Mouse (Mus musculus) liver, embryonic 15.5 days (tissue): ENCODE measurements at regions not wholly inside any gene's neighbourhood (a gene's known extent, or its start where the extent isn't known, plus 50 kb on each side); places are given as distances from the start of the nearest gene placed in this dataset.

ENCODE experiments used
- ATAC-seq: fragments of 200-750 bp; cut with Nextera tagmentation; 2 replicates; pipeline ENCODE4 v1.8.0; 2017; ENCODE audit warnings: moderate number of reproducible peaks, mild to moderate bottlenecking, moderate library complexity; ENCODE audit not compliant: insufficient read depth
- H3K27ac ChIP-seq: fragments of 300-500 bp; sonication (generic); replicated peaks from 2 replicates; pipeline ENCODE4 v1.5.1; 2015; ENCODE audit warnings: mild to moderate bottlenecking, inconsistent platforms
- H3K27me3 ChIP-seq: fragments of 300-500 bp; sonication (generic); 2 replicates; pipeline ENCODE4 v1.6.1; 2015; ENCODE audit warnings: mild to moderate bottlenecking, inconsistent platforms
- H3K36me3 ChIP-seq: fragments of 300-500 bp; sonication (generic); replicated peaks from 2 replicates; pipeline ENCODE4 v1.6.1; 2015; ENCODE audit warnings: moderate library complexity, mild to moderate bottlenecking, inconsistent platforms
- H3K4me1 ChIP-seq: fragments of 300-500 bp; sonication (generic); replicated peaks from 2 replicates; pipeline ENCODE4 v1.6.1; 2015; ENCODE audit warnings: inconsistent platforms
- H3K4me2 ChIP-seq: fragments of 300-500 bp; sonication (generic); 2 replicates; pipeline ENCODE4 v1.6.1; 2015; ENCODE audit warnings: moderate library complexity, mild to moderate bottlenecking, inconsistent platforms
- H3K4me3 ChIP-seq: fragments of 300-500 bp; sonication (generic); replicated peaks from 2 replicates; pipeline ENCODE4 v1.5.1; 2015; ENCODE audit warnings: mild to moderate bottlenecking, inconsistent platforms
- H3K9ac ChIP-seq: fragments of 300-500 bp; sonication (generic); 2 replicates; pipeline ENCODE4 v1.6.1; 2015; ENCODE audit warnings: moderate library complexity, mild to moderate bottlenecking, inconsistent platforms
- H3K9me3 ChIP-seq: fragments of 300-500 bp; sonication (generic); replicated peaks from 2 replicates; pipeline ENCODE4 v1.6.1; 2016; ENCODE audit warnings: inconsistent platforms
- WGBS: fragments of 180-500 bp; shearing (Covaris S2); methylation state at CpG from one replicate; pipeline ENCODE4 v1.1.7; 2015; ENCODE audit warnings: mixed read lengths; ENCODE audit not compliant: insufficient replicate concordance; 5-methylcytosine and 5-hydroxymethylcytosine counted together

GRCm38 (mm10) chr16:55540336-55541015, 242.7 kb upstream of the Zpld1 start:
- no peak for ATAC-seq
- Histone ChIP-seq H3K27me3 (no peaks in the 10 kb centered on the region), H3K4me1 (no peaks in the 10 kb centered on the region), H3K36me3 (no peaks in the 10 kb centered on the region), H3K4me2 (no peak overlapping the region), H3K9ac (no peak overlapping the region), H3K4me3 (no peak overlapping the region), H3K9me3 (no peaks in the 10 kb centered on the region), H3K27ac (no peak overlapping the region)
- 56% methylated on average over 3 of the region's 3 CpGs for WGBS

GRCm38 (mm10) chr16:55539179-55539578, 241.4 kb upstream of the Zpld1 start:
- 53% methylated on average over 1 of the region's 1 CpGs for WGBS
- no peak overlapping the region for H3K4me2 ChIP-seq
- no peaks in the 10 kb centered on the region for H3K4me1 ChIP-seq
- H3K9ac ChIP-seq = no peak overlapping the region
- H3K36me3 ChIP-seq = no peaks in the 10 kb centered on the region
- no peaks in the 10 kb centered on the region for H3K27me3 ChIP-seq
- H3K4me3 ChIP-seq = no peak overlapping the region
- H3K9me3 ChIP-seq = no peaks in the 10 kb centered on the region
- no peak for ATAC-seq
- H3K27ac ChIP-seq = no peak overlapping the region

GRCm38 (mm10) chr16:55537548-55537947, 239.8 kb upstream of the Zpld1 start:
- no peaks in the 10 kb centered on the region for H3K27me3 ChIP-seq
- H3K9me3 ChIP-seq = no peaks in the 10 kb centered on the region
- H3K4me2 ChIP-seq = no peak overlapping the region
- 69% methylated on average over 5 of the region's 5 CpGs for WGBS
- H3K4me1 ChIP-seq = no peaks in the 10 kb centered on the region
- H3K9ac ChIP-seq = no peak overlapping the region
- no peaks in the 10 kb centered on the region for H3K36me3 ChIP-seq
- ATAC-seq = no peak
- H3K4me3 ChIP-seq = no peak overlapping the region
- H3K27ac ChIP-seq = no peak overlapping the region

DNA sequence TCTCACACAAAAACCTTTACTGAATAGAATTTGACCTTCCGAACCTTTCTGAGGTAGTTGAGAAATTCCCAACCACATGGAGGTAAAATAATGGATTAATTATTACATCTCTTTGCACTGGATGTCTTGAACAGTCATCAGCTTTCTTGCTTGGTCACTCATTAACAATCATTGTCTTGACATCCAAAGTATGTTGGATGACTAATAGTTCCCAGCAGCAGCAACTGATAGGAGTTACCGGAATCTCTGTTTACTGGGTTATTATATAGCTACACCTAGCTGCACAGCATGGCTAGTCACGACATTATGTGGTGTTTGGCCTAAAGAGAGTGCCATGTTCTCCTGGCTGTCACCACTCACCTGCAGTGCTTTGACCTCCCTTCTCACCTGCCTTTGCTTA, 234.9 kb upstream of the Zpld1 start:
- ATAC-seq = no peak
- Histone ChIP-seq H3K27me3 (no peaks in the 10 kb centered on the region), H3K27ac (no peak overlapping the region), H3K9ac (no peak overlapping the region), H3K36me3 (no peaks in the 10 kb centered on the region), H3K4me1 (no peaks in the 10 kb centered on the region), H3K9me3 (no peaks in the 10 kb centered on the region), H3K4me3 (no peak overlapping the region), H3K4me2 (no peak overlapping the region)
- WGBS = 63% methylated on average over 3 of the region's 3 CpGs

DNA sequence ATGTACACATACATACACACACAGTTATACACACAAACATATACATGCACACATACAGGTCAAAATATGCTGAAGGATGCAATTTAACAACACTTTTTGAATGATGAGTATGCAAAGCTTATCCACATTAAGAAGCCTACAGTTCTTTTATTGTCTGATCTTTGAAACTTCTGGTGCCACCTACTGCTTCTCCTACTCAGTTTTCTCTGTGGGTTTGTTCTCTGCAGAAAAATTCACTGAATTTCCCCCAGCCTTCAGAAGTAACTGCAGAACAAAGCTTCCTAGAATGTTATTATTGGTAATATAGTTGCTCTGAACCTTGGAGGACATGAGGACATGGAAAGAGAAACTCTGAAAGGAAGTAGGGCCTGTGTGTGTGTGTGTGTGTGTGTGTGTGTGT, 233.1 kb upstream of the Zpld1 start:
- Histone ChIP-seq H3K9me3 (no peaks in the 10 kb centered on the region), H3K36me3 (no peaks in the 10 kb centered on the region), H3K4me2 (no peak overlapping the region), H3K4me3 (no peak overlapping the region), H3K4me1 (no peaks in the 10 kb centered on the region), H3K27ac (no peak overlapping the region), H3K9ac (no peak overlapping the region), H3K27me3 (no peaks in the 10 kb centered on the region)
- ATAC-seq = no peak

DNA sequence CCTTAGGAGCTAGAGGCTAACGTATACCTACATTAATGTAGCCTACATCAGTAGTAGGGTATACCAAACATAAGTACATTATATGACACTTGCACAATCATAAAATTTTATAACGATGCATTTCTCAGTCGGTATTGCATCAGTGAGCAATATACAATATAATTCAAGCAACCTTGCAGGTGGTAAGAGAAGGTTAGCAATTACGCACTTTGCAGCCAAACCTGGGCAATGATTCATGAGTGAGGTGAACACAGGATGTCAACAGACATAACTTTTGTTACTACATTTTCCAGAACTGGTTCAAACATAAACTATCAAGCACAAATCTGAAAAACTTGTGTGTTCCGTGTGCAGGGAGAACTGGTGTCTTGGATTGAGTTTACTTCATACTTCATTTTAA, 229.9 kb upstream of the Zpld1 start:
- no peak overlapping the region for H3K9ac ChIP-seq
- no peaks in the 10 kb centered on the region for H3K27me3 ChIP-seq
- no peaks in the 10 kb centered on the region for H3K4me1 ChIP-seq
- no peak overlapping the region for H3K4me3 ChIP-seq
- no peak for ATAC-seq
- H3K36me3 ChIP-seq = no peaks in the 10 kb centered on the region
- H3K9me3 ChIP-seq = no peaks in the 10 kb centered on the region
- no peak overlapping the region for H3K4me2 ChIP-seq
- H3K27ac ChIP-seq = no peak overlapping the region
- WGBS = 68% methylated on average over 5 of the region's 5 CpGs

DNA sequence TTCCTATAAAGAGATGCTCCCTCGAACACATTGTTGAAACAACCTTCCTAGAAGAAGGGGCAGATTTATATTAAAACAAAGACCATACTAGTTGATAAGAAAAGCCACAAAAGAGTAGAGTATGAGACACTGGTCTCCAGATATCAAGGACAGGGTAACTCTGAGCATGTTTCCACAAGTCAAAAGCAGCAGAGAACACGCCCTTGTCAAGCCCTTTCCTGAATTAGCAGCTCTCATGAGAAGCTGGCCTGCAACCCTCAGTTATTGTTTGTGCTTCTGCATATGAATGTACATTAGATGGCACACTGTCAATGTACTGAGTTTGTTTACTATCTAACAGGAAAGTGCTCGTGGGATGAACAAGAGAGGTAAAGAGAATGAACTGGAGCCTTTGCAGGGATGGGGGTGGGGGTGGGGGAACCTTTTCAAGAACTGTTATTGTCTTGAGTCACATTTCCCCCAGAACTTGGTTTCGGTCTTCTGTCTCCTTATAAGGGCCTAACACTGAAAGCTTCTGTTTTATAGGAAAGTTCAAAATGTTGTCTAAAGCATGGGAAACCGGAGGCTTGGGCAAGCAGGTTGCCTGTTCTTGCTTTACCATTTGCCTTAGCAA, 228.6 kb upstream of the Zpld1 start:
- Histone ChIP-seq H3K4me2 (no peak overlapping the region), H3K9ac (no peak overlapping the region), H3K4me1 (no peaks in the 10 kb centered on the region), H3K4me3 (no peak overlapping the region), H3K36me3 (no peaks in the 10 kb centered on the region), H3K9me3 (no peaks in the 10 kb centered on the region), H3K27me3 (no peaks in the 10 kb centered on the region), H3K27ac (no peak overlapping the region)
- WGBS = 46% methylated on average over 5 of the region's 5 CpGs
- ATAC-seq = no peak

- Histone ChIP-seq H3K4me2 (no peak overlapping the region), H3K36me3 (no peaks in the 10 kb centered on the region), H3K27ac (no peak overlapping the region), H3K4me1 (no peaks in the 10 kb centered on the region), H3K9me3 (no peaks in the 10 kb centered on the region), H3K27me3 (no peaks in the 10 kb centered on the region), H3K4me3 (no peak overlapping the region), H3K9ac (no peak overlapping the region)
- ATAC-seq = no peak
- WGBS = 68% methylated on average over 1 of the region's 1 CpGs
Measured at GRCm38 (mm10) chr16:55523264-55523663, 225.5 kb upstream of the Zpld1 start.

DNA sequence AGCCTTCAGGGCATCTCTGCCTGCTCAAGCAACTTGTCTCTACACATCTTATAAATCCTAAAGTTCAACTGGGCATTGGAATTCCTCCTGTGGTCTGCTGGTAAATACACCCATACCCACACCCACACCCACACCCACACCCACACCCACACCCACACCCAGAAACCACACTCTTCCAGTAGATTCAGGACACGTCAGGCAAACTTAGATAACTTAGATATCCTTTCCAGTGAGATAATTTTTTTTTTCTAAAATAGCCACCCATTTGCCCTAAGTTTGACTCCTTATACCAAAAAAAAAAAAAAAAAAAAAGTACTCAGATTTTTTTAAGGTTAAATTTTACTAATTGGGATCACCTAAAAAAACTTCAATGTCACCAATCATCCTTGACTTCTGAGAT, 224.5 kb upstream of the Zpld1 start:
- Histone ChIP-seq H3K4me1 (no peaks in the 10 kb centered on the region), H3K27ac (no peak overlapping the region), H3K27me3 (no peaks in the 10 kb centered on the region), H3K4me3 (no peak overlapping the region), H3K9me3 (no peaks in the 10 kb centered on the region), H3K9ac (no peak overlapping the region), H3K4me2 (no peak overlapping the region), H3K36me3 (no peaks in the 10 kb centered on the region)
- 31% methylated on average over 1 of the region's 1 CpGs for WGBS
- ATAC-seq = peak; percentile 37; the same call in 1 of the 2 replicates

- Histone ChIP-seq H3K9me3 (no peaks in the 10 kb centered on the region), H3K4me3 (no peak overlapping the region), H3K27me3 (no peaks in the 10 kb centered on the region), H3K4me1 (no peaks in the 10 kb centered on the region), H3K27ac (no peak overlapping the region), H3K9ac (no peak overlapping the region), H3K4me2 (no peak overlapping the region), H3K36me3 (no peaks in the 10 kb centered on the region)
- ATAC-seq = no peak
- 72% methylated on average over 6 of the region's 6 CpGs for WGBS
Measured at GRCm38 (mm10) chr16:55521421-55521971, 223.7 kb upstream of the Zpld1 start.

GRCm38 (mm10) chr16:55520077-55520476, 222.3 kb upstream of the Zpld1 start:
- WGBS = 56% methylated on average over 6 of the region's 6 CpGs
- H3K4me2 ChIP-seq = no peak overlapping the region
- no peak overlapping the region for H3K27ac ChIP-seq
- no peaks in the 10 kb centered on the region for H3K9me3 ChIP-seq
- H3K4me1 ChIP-seq = no peaks in the 10 kb centered on the region
- H3K27me3 ChIP-seq = no peaks in the 10 kb centered on the region
- no peaks in the 10 kb centered on the region for H3K36me3 ChIP-seq
- H3K4me3 ChIP-seq = no peak overlapping the region
- no peak for ATAC-seq
- no peak overlapping the region for H3K9ac ChIP-seq

GRCm38 (mm10) chr16:55519646-55520045, 221.9 kb upstream of the Zpld1 start:
- WGBS = 48% methylated on average over 1 of the region's 1 CpGs
- Histone ChIP-seq H3K27ac (no peak overlapping the region), H3K4me2 (no peak overlapping the region), H3K4me3 (no peak overlapping the region), H3K36me3 (no peaks in the 10 kb centered on the region), H3K9me3 (no peaks in the 10 kb centered on the region), H3K27me3 (no peaks in the 10 kb centered on the region), H3K9ac (no peak overlapping the region), H3K4me1 (no peaks in the 10 kb centered on the region)
- ATAC-seq = no peak
